Mouse (Mus musculus): ENCODE data around the gene Gm20479. TPM values are rescaled to one million over a fixed set of nuclear protein-coding genes. Genes with fewer than 3 reads are reported as not detected.

Gene Gm20479
- polyA plus RNA-seq, 1 experiment = 0.75 TPM

GRCm38 (mm10) chr7:27391416-27391815 lies 34.2 kb upstream of the Gm20479 start:
- H3K27ac ChIP-seq (ENCODE audit: insufficient read depth, low read length) = no peak overlapping the region
- no peaks in the 10 kb centered on the region for H3K4me1 ChIP-seq (ENCODE audit: control insufficient read depth, insufficient read depth, low read length)

GRCm38 (mm10) chr7:27389213-27389612 lies 32.0 kb upstream of the Gm20479 start:
- no peak overlapping the region for H3K4me3 ChIP-seq (ENCODE audit: insufficient read depth, low read length)
- H3K4me1 ChIP-seq (ENCODE audit: control insufficient read depth, insufficient read depth, low read length) = no peaks in the 10 kb centered on the region; the same call in 1 of the 2 replicates
- TF ChIP-seq CTCF (IDR thresholded peaks at IDR 0.05; ENCODE audit: extremely low read depth, insufficient read depth, low read length) (no peak), POLR2A (IDR thresholded peaks at IDR 0.05; ENCODE audit: extremely low read depth, insufficient read depth, low read length) (no peak)
- no peak overlapping the region for H3K27ac ChIP-seq (ENCODE audit: insufficient read depth, low read length)

More at GRCm38 (mm10) chr7:27391416-27391815, 34.2 kb upstream of the Gm20479 start:
- TF ChIP-seq CTCF (IDR thresholded peaks at IDR 0.05; ENCODE audit: extremely low read depth, insufficient read depth, low read length) (no peak), POLR2A (IDR thresholded peaks at IDR 0.05; ENCODE audit: extremely low read depth, insufficient read depth, low read length) (no peak)
- H3K4me3 ChIP-seq (ENCODE audit: insufficient read depth, low read length) = no peak overlapping the region

GRCm38 (mm10) chr7:27384731-27385130 lies 27.5 kb upstream of the Gm20479 start:
- no peak overlapping the region for H3K4me3 ChIP-seq (ENCODE audit: insufficient read depth, low read length)
- no peaks in the 10 kb centered on the region; the same call in 1 of the 2 replicates for H3K4me1 ChIP-seq (ENCODE audit: control insufficient read depth, insufficient read depth, low read length)
- no peak overlapping the region for H3K27ac ChIP-seq (ENCODE audit: insufficient read depth, low read length)
- peak; percentile 53 for TF ChIP-seq CTCF (IDR thresholded peaks at IDR 0.05; ENCODE audit: extremely low read depth, insufficient read depth, low read length)
- TF ChIP-seq POLR2A (IDR thresholded peaks at IDR 0.05; ENCODE audit: extremely low read depth, insufficient read depth, low read length) = no peak

GRCm38 (mm10) chr7:27384134-27384533 lies 26.9 kb upstream of the Gm20479 start:
- TF ChIP-seq CTCF (IDR thresholded peaks at IDR 0.05; ENCODE audit: extremely low read depth, insufficient read depth, low read length) = no peak
- no peak for TF ChIP-seq POLR2A (IDR thresholded peaks at IDR 0.05; ENCODE audit: extremely low read depth, insufficient read depth, low read length)
- H3K27ac ChIP-seq (ENCODE audit: insufficient read depth, low read length) = no peak overlapping the region

GRCm38 (mm10) chr7:27383233-27383632 lies 26.0 kb upstream of the Gm20479 start:
- no peak for TF ChIP-seq CTCF (IDR thresholded peaks at IDR 0.05; ENCODE audit: extremely low read depth, insufficient read depth, low read length)
- no peak for TF ChIP-seq POLR2A (IDR thresholded peaks at IDR 0.05; ENCODE audit: extremely low read depth, insufficient read depth, low read length)
- H3K4me3 ChIP-seq (ENCODE audit: insufficient read depth, low read length) = no peak overlapping the region

More at GRCm38 (mm10) chr7:27384134-27384533, 26.9 kb upstream of the Gm20479 start:
- Histone ChIP-seq H3K4me3 (ENCODE audit: insufficient read depth, low read length) (no peak overlapping the region), H3K4me1 (ENCODE audit: control insufficient read depth, insufficient read depth, low read length) (no peaks in the 10 kb centered on the region; the same call in 1 of the 2 replicates)

GRCm38 (mm10) chr7:27381560-27381959 lies 24.3 kb upstream of the Gm20479 start:
- no peaks in the 10 kb centered on the region; the same call in 1 of the 2 replicates for H3K4me1 ChIP-seq (ENCODE audit: control insufficient read depth, insufficient read depth, low read length)
- TF ChIP-seq POLR2A (IDR thresholded peaks at IDR 0.05; ENCODE audit: extremely low read depth, insufficient read depth, low read length) (no peak), CTCF (IDR thresholded peaks at IDR 0.05; ENCODE audit: extremely low read depth, insufficient read depth, low read length) (no peak)
- no peak overlapping the region for H3K27ac ChIP-seq (ENCODE audit: insufficient read depth, low read length)
- H3K4me3 ChIP-seq (ENCODE audit: insufficient read depth, low read length) = no peak overlapping the region

More at GRCm38 (mm10) chr7:27383233-27383632, 26.0 kb upstream of the Gm20479 start:
- Histone ChIP-seq H3K4me1 (ENCODE audit: control insufficient read depth, insufficient read depth, low read length) (no peaks in the 10 kb centered on the region; the same call in 1 of the 2 replicates), H3K27ac (ENCODE audit: insufficient read depth, low read length) (no peak overlapping the region)

GRCm38 (mm10) chr7:27381009-27381408 lies 23.8 kb upstream of the Gm20479 start:
- H3K4me3 ChIP-seq (ENCODE audit: insufficient read depth, low read length) = no peak overlapping the region
- H3K4me1 ChIP-seq (ENCODE audit: control insufficient read depth, insufficient read depth, low read length) = no peaks in the 10 kb centered on the region; the same call in 1 of the 2 replicates
- no peak overlapping the region for H3K27ac ChIP-seq (ENCODE audit: insufficient read depth, low read length)
- no peak for TF ChIP-seq CTCF (IDR thresholded peaks at IDR 0.05; ENCODE audit: extremely low read depth, insufficient read depth, low read length)
- no peak for TF ChIP-seq POLR2A (IDR thresholded peaks at IDR 0.05; ENCODE audit: extremely low read depth, insufficient read depth, low read length)

- no peak overlapping the region for H3K27ac ChIP-seq (ENCODE audit: insufficient read depth, low read length)
- no peak overlapping the region for H3K4me3 ChIP-seq (ENCODE audit: insufficient read depth, low read length)
- no peaks in the 10 kb centered on the region; the same call in 1 of the 2 replicates for H3K4me1 ChIP-seq (ENCODE audit: control insufficient read depth, insufficient read depth, low read length)
- TF ChIP-seq POLR2A (IDR thresholded peaks at IDR 0.05; ENCODE audit: extremely low read depth, insufficient read depth, low read length) = no peak
- TF ChIP-seq CTCF (IDR thresholded peaks at IDR 0.05; ENCODE audit: extremely low read depth, insufficient read depth, low read length) = no peak
Measured at GRCm38 (mm10) chr7:27379836-27380235, 22.6 kb upstream of the Gm20479 start.

- Histone ChIP-seq H3K27ac (ENCODE audit: insufficient read depth, low read length) (no peak overlapping the region), H3K4me3 (ENCODE audit: insufficient read depth, low read length) (no peak overlapping the region), H3K4me1 (ENCODE audit: control insufficient read depth, insufficient read depth, low read length) (0 out of 2 replicates have a peak, but pooled peaks cover 1% of the 10 kb centered on the region)
- no peak for TF ChIP-seq POLR2A (IDR thresholded peaks at IDR 0.05; ENCODE audit: extremely low read depth, insufficient read depth, low read length)
- TF ChIP-seq CTCF (IDR thresholded peaks at IDR 0.05; ENCODE audit: extremely low read depth, insufficient read depth, low read length) = peak; percentile 51
Measured at GRCm38 (mm10) chr7:27378431-27378830, 21.2 kb upstream of the Gm20479 start.

GRCm38 (mm10) chr7:27375274-27375673 lies 18.1 kb upstream of the Gm20479 start:
- Histone ChIP-seq H3K4me3 (ENCODE audit: insufficient read depth, low read length) (no peak overlapping the region), H3K27ac (ENCODE audit: insufficient read depth, low read length) (no peak overlapping the region), H3K4me1 (ENCODE audit: control insufficient read depth, insufficient read depth, low read length) (0 out of 2 replicates have a peak, but pooled peaks cover 1% of the 10 kb centered on the region)
- no peak for TF ChIP-seq POLR2A (IDR thresholded peaks at IDR 0.05; ENCODE audit: extremely low read depth, insufficient read depth, low read length)
- TF ChIP-seq CTCF (IDR thresholded peaks at IDR 0.05; ENCODE audit: extremely low read depth, insufficient read depth, low read length) = no peak

Measured in cortical plate, adult 2 months (tissue).